Mouse (Mus musculus): Measurements from ENCODE around the gene Gm16181.

Gene Gm16181

DNA sequence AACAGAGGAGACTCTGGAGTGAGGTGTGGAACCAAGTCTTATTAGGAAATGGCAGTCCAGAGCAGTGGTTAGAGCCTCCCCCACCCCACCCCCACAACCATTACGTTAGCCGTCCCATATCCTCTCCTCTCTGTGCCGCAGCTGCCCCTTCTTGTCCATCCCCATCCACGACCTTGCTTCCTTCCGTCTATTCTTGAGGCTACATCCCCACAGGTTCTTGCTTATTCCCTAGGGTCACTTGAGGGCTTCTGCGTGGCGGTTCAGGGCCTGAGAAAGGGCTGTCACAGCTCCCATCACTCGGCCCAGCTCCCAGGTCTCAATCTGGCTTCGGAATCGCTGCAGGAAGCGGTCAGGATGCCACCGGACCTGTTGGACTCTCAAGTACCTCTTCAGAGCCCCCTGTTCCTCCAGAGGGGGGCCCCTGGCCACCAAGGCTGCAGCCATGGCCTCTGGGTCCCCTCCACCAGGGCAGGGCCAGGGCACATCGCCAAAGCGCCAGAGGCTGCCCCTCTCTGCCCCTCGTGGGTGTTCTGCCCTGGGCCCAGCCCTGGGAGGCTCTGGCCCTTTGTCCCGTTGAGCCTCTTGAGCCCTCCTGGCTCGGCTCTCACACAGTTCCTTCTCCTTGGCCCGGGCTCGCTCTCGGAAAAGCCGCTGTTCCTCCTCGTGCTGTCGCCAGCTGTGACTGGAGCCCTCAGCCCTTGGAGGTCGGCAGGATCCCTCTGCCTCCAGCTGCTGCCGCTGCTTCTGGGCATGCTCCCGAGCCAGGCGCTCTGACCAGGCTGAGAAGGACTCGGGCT is at the start of gene Gm16181:
Gm16181 (plus strand) TSS at position 679 of the 797 bp plus-strand sequence.
- DNase-seq (ENCODE audit: low spot score) = no peak

DNA sequence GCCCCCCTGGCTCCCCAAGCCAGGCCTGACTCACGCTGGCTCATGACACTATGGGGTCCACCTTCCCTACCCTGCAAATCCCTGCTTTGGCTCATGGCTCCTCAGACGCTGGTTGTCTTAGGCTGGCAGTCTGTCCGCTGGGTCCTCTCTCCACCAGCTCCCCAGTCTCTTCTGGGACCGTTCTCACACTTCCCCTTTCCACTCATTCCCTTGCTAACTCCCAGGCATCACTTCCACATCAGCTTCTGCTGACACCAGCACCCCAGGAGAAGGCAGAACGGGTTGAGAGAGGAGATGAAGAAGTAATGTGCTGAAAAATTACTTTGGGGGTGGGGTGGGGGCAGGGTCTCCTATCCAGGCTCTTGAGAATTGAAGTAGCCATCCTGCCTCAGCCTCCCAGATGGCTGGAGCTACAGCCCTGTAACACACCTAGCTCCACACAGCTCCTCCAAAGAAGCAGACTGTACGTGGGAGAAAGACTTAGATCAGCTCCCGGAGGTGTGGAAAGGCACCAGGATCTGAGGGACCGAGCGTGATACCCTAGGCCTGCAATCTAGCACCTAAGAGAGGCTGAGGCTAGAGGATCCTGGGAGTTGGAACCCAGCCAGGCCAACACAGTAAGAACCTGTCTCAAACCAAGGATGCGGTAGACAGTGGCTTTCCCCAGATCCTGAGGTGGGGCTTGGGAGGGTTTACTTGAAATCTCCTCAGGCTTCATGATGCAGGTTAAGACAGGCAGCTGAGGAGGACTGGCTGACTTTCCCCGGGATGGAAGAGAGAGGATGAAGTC is 48.0 kb upstream of the Gm16181 start:
- no peak for DNase-seq (ENCODE audit: low spot score)

GRCm38 (mm10) chr17:35173329-35173728 is 47.3 kb upstream of the Gm16181 start:
- DNase-seq (ENCODE audit: low spot score) = no peak

DNA sequence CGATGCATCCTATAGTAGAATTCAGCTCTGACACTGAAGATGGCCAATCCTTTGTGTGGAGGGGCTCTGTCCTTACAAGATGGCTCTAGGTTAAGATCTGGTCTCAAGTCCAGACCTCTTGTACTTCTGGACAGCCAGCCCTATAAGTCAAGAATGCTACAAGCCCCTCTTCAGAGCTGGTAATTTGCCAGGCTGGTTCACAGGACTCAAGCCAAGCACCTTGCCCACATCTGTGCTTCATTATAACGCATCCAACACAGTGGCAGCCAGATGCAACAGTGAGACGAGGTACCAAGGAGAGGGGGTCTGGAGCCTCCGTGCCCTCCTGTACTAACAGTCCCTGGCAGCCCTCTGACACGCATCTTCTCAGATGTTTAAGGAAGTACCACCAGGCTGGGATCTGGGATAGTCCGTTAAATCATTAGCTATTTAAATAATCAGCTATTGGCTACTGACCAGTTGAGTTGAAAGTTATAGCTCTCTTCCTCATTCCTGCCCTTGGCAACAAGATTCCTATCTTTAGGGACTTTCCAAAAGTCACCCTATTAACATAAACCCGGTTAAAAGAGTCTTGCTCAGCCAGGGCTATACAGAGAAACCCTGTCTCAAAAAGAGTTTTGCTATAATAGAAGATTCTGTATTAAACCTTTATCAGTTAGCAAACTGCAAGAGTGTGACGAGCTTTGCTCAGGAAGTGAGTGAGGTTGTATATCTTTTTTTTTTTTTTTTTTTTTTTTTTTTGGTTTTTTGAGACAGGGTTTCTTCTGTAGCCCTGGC is 46.2 kb upstream of the Gm16181 start:
- DNase-seq (ENCODE audit: low spot score) = no peak

- no peak for DNase-seq (ENCODE audit: low spot score)
Measured at GRCm38 (mm10) chr17:35175382-35175781, 45.3 kb upstream of the Gm16181 start.

DNA sequence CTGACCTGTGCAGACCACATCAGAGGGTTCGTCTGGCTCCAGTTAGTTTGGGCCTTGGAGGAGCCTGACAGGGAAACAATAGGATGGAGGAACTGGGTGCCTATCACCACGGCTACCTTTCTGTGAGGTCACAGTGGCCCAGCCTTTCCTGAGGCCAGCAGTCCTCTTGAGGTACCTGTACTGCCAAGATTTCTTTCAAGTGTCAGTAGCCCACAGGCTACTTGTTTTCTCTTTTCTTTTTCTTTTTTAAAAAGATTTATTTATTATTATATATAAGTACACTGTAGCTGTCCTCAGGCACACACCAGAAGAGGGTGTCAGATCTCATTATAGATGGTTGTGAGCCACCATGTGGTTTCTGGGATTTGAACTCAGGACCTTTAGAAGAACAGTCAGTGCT is 44.7 kb upstream of the Gm16181 start, which contains the start of gene Aif1:
Aif1 (minus strand) TSS at position 101 of the 400 bp plus-strand sequence.
- no peak for DNase-seq (ENCODE audit: low spot score)

DNA sequence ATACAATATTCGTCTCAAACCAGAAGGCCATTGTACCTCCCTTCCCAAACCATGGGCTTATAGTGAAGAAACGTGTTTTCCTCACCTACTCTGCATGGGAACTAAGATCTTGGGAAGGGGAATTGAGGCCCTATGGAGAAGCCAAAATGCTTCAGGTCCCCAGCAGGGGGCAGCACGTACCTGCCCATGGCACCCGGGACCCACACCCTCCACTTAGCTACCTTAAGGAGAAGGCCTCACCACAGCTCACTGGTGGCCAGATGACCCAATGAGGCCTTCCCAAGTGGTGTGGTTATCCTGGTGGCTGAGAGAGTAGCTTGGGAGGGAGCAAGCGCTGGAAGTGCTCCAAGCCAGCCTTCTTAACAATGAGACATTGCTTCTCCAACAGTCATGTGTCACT is 42.1 kb upstream of the Gm16181 start:
- peak; percentile 75 for DNase-seq (ENCODE audit: low spot score)

DNA sequence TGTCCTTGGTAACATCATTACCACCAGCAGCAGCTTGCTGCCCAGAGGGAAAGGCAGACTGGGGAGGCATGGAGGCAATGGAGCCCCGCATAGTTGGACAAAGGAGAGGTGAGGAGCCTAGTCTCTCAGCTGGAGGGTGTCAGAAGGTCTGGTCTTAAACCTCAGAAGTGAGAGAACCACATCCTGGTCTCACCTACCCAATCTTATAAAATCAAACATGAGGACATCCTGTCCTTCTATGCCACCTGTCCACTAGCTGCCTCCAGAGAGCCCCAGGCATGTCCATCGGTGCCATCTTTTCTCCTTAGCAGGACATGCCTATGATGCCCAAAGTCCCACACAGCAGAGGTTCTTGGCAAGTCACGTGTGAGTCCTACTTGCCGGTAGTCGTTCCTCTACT is 40.5 kb upstream of the Gm16181 start:
- DNase-seq (ENCODE audit: low spot score) = no peak

DNA sequence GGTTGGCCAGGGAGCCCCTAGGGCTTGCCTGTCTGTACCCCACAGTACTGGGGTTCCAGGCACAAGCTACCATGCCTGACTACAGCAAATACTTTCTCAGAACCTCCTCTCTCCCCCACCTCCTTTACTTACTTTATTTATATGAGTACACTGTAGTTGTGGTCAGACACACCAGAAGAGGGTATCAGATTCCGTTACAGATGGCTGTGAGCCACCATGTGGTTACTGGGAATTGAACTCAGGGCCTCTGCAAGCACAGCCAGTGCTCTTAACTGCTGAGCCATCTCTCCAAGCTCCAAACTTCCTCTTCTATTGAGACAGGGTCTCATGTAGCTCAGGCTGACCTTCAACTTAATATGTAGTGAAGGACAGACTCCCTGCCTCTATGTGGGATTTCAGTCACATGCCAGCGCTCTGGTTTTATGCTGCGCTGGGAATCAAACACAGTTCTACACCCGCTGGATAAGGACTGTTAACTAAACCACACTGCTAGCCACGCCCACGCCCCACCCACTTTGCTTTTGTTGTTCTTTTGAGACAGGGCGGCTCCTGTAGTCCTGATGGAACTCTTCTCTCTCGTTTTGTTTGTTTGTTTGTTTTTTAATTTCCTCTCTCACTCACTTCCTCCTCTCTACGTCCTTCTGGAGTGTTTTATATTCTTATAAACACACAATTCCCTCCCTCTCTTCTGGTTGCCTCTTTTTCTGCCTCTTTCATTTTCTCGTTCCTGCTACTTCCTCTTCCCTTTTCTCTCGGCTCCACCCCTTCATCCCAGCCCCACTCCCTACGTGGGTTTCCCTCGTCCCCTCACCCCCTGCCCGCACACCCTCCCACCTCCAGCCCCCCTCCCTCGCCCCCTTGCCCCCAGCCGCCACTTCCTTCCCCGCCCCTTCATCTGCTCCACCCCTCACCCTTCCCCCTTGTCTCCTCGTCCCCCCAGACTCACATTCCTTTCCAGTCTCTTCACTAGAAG is 34.7 kb upstream of the Gm16181 start:
- peak; percentile 83 for DNase-seq (ENCODE audit: low spot score)

DNA sequence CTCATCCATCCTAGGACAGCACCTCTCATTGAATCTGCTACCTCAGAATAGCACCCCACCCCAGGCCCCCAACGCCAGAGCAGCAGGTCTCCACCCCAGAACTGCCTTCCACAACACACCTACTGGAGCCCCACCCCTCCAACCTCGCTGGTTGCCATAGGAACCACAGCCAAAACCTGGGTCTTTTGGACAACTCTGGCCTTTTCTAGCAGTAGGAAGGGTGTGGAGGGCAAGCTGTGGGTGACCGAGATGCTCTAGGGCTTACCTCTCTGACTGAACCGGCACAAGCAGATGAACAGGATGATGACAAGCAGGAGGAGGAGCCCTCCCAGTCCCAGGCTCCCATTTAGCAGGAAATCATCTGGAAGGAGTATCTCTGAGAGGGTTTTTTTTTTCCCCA is 34.0 kb upstream of the Gm16181 start:
- DNase-seq (ENCODE audit: low spot score) = peak; percentile 19

GRCm38 (mm10) chr17:35187345-35187744 is 33.3 kb upstream of the Gm16181 start:
- no peak for DNase-seq (ENCODE audit: low spot score)

GRCm38 (mm10) chr17:35187959-35188610 is 32.5 kb upstream of the Gm16181 start, which contains the start of gene Lst1:
Gene Lst1, minus strand, starts transcription at chr17:35188439.
- DNase-seq (ENCODE audit: low spot score) = no peak

DNA sequence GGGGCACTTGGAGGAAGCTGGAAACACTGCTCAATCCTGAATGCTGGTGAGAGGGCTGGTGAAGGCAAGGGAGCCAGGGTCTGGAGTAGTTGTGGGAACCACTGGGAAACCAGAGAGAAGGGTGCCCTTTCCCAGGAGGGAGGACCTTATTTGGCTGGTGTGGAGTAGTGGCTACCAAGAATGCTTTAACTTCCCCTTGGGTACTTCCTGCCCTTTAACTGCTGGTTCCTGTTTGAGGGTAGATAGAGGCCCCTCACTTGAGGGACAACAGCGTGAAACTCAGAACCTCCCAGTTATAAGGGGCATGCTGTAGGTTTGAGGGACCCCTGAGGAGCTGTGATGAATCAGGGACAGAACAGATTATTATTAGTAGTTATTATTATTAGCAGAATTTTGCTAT is 31.4 kb upstream of the Gm16181 start:
- no peak for DNase-seq (ENCODE audit: low spot score)

GRCm38 (mm10) chr17:35190096-35190495 is 30.5 kb upstream of the Gm16181 start:
- no peak for DNase-seq (ENCODE audit: low spot score)

DNA sequence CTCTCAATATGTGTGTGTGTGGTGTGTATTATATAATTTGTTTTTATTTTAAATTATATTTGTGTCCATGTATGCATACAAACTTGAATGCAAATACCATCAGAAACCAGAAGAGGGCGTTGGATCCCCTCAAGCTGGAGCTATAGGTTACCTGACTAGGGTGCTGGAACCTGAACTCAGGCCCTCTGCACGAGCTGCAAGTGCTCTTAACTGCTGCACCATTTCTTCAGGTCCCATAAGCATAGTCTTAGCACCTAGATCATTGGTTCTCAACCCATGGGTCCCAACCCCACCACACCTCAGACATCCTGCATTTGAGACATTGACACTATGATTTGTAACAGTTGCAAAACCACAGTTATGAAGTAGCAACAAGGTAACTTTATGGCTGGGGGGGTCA is 28.9 kb upstream of the Gm16181 start:
- DNase-seq (ENCODE audit: low spot score) = no peak

DNA sequence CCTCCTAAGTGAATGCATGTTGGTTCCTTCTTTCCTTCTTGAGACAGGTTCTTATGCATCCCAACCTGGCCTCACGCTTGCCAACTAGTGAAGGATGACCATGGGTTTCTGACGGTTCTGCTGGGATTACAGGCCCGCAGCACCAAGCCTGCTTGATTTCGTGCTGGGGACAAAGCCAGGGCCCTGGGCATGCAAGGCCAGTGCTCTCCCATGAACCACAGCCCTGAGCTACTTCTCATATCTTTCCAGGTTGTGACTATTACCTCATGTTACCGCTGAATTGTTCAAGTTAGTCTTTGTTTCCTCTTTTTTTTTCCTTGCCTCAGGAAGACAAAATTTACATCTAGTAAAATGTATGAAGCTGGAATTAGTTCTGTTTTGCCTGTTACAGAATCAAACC is 27.7 kb upstream of the Gm16181 start:
- DNase-seq (ENCODE audit: low spot score) = no peak

- no peak for DNase-seq (ENCODE audit: low spot score)
Measured at GRCm38 (mm10) chr17:35193881-35194843, 26.5 kb upstream of the Gm16181 start, which contains the start of gene Ltb. Gene Ltb, plus strand, starts transcription at chr17:35194439.

- no peak for DNase-seq (ENCODE audit: low spot score)
Measured at GRCm38 (mm10) chr17:35194844-35195630, 25.6 kb upstream of the Gm16181 start.
